Mouse (Mus musculus) erythroblast, adult 5-6 weeks (primary cell): ENCODE data around the gene Dlk1. TPM values are rescaled to one million over a fixed set of nuclear protein-coding genes. Genes with fewer than 3 reads are reported as not detected.
"Not testable (repeated sequence)": the region's sequence is repeated elsewhere in the genome, so short reads cannot be mapped to it uniquely, and the experiment has no call there.

Experiments
- ATAC-seq: replicated peaks from 2 replicates; pipeline ENCODE4 v1.8.0; 2016; ENCODE audit warnings: moderate number of reproducible peaks, mild to moderate bottlenecking, moderate TSS enrichment, inconsistent platforms; ENCODE audit not compliant: poor library complexity, low FRiP score, severe bottlenecking
- total RNA-seq, 2 experiments: library from RNA; stranded (forward) in 1 of 2; stranded (reverse) in 1 of 2; fragments of 150-400 nt in 1 of 2; fragments of 200-764, 138-1000 nt in 1 of 2; gene quantifications; 2 replicates each; pipeline versions ENCODE4 v1.2.3 to v1.2.4; 2015 to 2017; ENCODE audit warnings: low replicate concordance in 2 of 2

Dlk1 gene
- total RNA-seq, 2 experiments from 2014 or later: 2.5 TPM; not detected in 1

DNA sequence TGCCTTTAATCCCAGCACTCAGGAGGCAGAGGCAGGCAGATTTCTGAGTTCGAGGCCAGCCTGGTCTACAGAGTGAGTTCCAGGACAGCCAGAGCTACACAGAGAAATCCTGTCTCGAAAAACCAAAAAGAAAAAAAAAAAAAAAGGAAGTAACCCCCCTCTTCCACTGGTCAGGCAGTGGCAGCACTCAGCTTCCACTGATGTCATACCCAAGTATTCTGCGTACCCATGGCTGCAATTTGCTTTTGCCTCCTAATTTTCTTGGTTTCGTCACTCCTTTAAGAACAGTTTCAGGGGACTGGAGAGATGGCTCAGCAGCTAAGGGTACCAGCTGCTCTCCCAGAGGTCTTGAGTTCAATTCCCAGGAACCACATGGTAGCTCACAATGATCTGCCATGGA, 14.8 kb downstream of the Dlk1 start:
- ATAC-seq: not testable (repeated sequence)

DNA sequence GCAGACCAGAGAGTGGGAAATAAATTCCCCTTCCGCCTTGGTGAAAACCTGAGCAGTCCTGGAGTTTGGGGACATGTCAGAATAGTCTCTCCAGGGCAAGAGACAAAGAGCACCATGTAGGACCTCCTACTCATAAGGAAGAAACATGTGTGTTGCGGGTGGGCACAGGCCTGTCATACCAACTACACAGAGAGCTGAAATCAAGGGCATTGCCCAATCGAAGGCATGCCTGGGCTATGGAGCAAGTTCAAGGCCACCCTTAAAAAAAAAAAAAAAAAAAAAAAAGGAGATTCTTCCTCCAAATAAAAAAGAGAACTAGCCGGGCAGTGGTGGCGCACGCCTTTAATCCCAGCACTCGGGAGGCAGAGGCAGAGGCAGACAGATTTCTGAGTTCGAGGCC, 17.2 kb downstream of the Dlk1 start:
- ATAC-seq: no peak

DNA sequence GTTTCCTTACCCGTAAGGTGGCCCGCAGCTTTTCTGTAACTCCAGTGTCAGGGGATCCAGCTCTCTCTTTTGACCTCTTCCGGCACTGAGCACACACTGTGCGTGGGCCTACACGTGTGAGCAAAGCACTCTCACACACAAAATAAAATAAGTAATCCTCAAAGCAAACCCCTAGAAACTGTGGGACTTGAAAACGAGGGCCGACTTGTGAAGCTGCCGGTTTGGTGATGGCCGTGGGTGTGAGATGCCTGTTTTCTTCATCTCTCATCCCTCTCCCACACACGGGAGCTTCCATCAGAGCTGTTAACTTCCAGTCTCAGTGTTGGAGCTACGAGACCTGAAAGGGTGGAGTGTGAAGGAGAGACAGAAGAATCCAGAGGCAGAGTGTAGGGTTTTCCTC, 20.0 kb downstream of the Dlk1 start:
- ATAC-seq: no peak

DNA sequence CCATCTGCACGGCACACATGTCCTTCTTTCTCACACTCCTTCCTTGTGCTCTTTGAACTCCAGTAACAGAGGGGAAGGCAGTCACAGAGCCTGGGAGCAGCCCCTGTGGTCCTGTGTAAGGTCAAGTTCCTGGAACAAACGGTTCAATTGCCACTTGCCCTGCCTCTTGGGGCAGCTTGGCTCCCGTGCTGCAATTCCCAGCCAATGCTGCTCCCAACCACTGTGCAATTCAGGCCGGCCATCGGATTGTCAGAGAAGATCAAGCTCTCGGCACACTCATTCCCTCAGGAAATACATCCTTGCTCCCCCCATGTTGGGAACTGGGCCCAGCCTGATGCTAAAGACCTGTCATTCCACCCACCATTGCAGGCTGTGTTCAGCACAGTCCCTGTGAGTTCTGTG, 21.0 kb downstream of the Dlk1 start:
- ATAC-seq: no peak

DNA sequence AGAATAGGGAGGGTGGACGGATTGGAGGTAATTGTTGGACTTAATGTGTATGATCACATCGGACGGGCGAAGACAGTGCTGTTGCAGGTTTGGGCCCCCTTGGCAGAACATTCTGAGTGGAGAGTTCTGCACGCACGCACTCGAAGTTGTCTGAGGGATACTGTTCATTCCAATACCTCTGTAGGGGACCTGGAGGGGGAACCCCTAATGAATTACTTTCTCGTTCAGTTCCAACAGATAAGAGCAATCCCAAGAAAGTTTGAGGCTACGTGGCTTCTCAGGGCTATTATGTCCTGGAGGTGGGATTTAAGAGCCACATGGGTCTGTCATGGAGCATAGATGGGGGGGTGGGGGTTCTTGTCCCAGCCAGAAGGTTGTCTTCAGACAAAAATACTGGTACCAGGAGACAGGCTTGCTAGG, 21.6 kb downstream of the Dlk1 start:
- no peak for ATAC-seq

DNA sequence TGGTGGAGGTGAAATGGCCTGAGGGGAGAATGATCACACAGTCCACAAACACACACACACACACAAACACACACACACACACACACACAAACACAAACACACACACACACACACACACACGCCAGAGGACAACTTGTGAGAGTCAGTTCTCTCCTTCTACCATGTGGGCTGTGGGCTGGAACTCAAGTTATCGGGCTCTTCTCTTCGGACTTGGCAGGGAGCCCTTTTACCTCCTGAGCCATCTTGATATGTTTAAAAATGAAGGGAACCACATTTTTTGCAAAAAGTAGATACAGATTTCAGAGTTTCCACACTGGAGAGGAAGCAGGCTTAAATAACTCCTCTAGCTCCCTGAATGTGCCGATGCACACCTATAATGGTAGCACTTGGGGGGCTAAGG, 22.9 kb downstream of the Dlk1 start:
- ATAC-seq: no peak

DNA sequence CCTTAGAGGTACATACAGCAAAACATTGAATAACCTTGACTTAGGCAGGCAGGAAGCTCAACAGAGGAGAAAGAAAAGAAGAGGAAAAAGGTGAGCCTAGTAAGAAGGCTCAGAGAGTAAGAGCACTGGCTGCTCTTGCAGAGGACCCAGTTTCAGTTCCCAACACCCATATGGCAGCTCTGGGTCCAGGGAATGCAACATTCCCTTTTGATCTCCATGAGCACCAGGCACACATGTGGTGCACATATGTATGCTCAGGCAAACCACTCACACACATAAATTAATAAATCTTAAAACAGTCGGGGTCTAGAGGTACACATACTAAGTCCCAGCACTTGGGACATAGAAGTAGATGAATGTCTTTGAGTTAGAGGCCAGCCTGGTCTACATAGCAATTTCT, 33.9 kb downstream of the Dlk1 start:
- ATAC-seq: not testable (repeated sequence)

DNA sequence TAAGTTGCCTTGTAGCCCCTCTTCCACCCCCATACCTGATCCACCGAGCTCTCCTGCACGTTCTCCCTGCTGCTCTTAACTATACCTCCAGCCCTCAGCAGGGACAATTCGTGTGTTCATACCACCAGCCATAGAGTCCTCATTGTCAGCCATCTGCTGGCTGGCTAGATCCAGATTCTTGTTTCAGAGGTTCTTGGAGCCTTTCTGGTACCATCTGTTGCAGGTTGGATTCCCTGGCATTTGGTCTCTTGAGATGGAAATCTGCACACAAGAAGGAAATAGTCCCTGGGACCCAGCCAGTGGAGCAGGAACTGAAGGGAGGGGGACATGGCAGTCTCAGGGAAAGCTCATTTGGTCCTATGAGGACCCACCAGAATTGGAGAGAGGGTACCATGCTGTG, 39.1 kb downstream of the Dlk1 start:
- ATAC-seq: no peak

DNA sequence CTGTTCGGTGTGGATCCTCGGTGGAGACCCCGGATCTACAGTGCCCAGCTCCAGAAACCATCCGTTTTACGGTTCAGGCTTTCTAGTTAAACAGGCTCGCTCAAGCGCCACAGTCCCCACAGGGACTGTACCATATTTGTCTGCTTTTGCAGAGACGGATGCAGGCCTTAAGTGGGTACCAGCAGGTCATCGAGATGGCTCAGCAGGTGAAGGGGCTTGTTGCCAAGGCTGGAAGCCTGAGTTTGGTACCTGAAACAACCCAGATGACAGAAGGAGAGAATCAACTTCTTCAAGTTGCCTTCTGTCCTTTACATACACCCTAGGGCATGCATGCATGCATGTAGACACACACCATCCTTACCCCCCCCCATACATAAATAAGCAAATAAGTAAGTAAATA, 40.8 kb downstream of the Dlk1 start:
- no peak for ATAC-seq

DNA sequence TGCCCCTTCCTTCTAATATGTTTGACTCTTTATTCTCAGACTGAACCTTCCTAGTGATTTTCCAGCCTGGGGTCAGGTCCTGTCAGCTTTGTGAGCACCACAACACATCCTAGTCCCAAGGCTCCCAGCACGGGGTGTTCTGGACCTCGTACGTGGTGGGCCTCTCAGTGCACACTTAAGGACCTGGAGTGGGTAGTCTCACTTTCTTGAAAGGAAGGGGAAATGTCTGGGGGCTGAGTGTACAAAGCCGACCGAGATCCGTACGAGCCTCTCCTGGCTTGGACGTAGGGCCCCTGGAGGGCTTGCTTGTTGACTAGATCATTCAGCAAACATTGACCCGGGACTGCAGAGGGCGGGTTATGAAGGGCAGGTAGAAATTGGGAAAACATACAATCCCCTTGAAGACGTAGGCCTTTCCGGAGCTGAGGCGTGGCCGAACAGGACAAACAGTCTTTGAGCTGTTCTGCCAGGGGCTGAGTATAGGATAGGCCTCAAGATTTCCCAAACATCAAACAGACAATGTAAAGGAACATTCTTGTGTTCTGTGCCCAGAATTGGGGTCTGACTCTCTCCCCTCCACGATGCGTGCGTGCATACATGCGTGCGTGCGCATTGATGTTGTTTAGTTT, 42.5 kb downstream of the Dlk1 start:
- no peak for ATAC-seq

DNA sequence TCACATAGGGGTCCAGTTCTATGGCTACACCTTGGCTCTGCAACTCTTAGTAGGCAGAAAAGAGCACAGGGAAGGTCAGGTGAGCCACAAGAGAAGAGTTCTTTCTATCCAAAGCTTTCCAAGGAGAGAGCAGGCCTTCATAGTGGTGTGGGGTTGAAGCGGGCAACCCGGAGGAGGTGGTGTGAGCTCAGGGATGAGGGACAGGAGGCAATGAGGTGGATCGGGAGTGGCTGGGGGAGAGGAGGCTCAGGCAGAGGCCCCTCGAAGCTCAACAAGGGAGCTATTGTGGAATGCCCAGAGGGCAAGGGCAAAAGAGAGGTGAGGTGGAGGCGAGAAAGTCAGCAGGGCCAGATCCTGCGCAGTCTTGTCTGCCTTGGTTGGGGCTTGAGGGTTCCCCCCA, 43.8 kb downstream of the Dlk1 start:
- ATAC-seq: no peak

DNA sequence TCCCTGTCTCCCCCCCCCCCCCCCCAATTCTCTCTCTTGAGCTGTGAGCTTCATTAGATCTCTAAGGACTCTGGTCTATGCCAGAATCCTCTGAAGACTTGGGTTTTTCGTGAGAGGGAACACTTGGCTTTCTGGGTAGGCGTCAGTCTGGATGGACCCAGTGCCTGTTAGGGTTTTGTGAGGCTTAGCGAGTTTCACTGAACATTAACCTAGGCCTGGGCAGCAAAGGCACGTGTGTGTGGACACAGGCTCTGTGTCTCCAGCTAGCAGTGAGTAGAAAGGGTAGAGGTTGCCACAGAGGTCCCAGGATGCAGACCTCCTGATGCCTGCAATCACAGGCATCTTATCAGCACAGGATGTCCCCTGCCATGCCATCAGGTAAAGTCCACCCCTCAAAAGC, 48.4 kb downstream of the Dlk1 start:
- ATAC-seq: no peak

DNA sequence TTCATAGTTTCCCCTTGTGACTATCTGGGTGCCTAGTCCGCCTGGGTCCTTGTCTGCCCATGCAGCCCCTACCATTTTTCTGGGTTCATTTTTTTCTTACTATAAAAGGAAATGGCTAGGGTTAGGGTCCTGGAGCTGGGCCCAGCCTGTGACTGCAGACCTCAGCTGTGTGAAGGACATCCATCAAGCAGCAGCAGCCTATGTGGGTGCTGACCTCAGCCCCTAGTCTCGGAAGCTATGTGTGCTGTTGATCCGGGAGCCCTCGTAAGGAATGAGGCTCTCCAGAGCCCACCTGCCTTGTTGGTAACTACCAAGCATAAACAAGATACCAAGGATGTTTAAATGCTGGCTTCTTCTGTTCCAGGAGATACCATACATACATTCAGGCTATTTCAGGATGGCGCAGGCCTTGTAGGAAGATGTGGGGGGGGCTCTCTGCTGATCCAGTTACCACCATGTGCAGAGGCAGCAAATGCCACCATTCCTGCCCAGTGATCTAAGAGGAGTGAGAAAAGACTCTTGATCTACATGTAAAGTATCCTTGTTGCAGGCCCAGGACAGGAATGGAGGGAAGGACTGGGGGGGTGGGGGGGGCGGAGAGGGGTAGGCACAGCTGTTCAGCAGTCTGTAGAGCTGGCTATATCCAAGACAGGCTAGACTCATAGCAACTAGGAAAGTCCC, 49.9 kb downstream of the Dlk1 start:
- no peak for ATAC-seq

DNA sequence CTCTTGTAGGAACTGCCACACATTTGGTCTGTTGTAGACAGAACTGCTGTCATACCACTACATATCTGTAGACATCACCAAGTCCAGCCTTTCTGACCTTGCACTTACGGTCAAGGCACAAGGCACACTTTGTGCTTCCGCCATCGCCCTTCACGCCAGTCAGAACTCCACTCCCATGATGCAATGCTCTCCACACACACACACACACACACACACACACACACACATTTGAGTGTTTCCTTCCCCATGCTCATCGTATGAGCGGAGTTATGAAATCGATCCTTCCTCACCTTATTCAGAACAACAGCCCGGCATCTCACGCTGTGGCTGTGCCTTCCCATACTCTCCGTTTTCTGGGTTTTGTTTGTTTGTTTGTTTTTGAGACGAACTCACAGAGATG, 55.1 kb downstream of the Dlk1 start:
- no peak for ATAC-seq

DNA sequence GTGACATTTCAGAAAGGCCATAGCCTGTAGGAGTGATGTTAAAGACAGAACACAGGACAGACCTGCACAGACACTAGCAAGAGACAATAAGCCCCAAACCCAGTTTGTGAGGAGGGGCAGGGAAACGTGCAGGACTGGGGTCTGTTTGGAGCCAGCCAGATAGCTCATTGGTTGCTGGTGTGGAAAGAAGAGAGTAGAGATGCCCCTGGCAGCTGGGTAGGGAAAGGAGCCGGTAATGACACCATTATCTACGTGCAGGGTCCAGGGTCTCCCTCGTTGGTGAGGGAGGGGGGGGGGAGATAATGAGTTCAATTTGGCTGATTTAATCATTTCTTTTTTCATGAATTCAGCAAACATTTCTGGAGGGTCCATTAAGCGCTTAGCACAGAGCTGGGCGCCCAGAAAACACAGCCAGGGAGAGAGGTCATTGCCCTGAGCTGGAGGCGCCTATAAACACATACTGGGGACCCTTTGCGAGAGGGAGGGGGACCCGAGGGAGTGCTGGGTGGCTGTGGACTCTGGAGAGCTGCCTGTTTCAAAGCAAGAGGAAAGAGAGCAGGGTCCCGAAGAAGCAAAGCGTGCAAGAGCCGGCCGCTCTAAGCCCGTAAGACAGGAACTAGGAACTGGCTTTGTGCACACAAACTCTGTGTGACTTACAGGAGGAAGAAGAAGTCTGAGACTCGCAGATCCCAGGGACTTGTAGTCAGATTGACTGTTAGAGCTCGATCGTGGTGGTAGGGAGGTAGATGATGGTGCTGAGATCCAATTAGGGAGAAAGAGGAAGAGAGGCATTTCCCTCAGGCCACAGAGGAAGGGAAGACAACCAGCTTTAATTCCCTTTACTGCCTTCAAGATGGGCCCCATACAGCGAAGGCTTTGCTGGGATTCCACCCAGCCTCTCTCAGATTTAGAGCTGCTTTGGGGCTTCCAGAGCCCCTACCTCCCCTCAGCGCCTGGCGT, 56.2 kb downstream of the Dlk1 start:
- no peak for ATAC-seq

DNA sequence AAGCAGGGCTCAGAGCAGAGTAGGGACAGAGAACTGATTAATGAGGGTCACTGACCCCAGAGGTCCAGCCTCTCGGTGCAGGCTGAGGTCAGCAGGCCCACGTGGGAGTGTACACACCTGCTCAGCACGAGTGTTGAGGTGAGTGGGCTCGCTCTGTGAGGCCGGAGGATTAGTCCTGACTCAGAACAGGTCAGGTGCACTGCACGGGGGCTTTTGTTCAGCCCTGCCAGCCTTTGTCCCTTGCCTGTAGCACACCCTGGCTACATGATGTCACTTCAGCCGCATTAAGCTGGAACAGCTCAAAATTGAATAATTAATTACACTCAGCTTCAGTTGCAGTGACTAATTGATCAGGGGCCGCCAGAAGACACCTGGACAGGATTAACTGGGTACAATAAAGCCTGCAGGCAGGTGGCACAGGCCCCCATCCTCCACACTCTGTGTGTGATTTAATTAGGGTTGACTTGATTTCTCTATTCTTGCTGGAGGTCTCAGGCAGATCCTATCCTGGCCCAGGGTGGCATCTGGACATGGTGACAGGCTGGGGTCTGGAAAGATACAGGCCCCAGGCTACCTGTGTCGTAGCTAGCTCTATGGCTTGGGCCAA, 57.0 kb downstream of the Dlk1 start:
- no peak for ATAC-seq

DNA sequence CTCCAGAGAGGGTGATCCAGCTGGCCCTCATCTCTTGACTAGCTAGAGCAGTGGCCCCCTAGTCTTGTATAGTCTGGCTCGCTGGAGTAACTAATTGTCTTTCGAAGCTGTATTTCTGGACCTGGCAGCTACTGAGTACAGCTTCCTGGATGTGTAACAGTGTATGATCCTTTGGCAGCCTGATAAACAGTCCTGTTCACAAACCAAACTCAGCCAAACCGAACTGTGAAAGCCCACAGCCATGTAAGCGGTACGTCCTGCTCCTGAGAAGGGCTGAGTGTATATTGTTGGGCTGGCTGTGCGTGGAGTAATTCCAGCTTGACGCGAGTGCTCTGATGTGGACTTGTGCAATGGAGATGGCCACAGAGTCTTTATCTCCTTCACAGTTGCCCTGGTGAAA, 57.6 kb downstream of the Dlk1 start:
- no peak for ATAC-seq

DNA sequence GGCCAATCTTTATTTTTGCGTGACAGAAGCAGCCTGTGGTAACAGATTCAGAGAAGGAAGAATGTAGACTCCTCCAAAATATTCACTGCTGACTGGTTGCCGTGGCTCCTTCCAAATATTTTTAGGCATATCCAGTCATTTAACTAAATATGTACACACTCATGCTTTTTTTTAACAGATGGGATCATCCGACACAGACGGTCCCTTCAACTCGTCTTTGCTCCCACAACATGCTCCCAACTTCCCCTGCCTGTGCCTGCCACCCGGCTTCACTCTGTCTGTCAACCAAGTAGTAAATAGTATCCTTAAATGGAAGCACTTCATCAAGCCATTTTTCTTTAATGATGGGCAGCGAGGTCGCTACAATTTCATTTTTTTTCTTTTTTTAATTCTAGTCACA, 58.8 kb downstream of the Dlk1 start:
- no peak for ATAC-seq

DNA sequence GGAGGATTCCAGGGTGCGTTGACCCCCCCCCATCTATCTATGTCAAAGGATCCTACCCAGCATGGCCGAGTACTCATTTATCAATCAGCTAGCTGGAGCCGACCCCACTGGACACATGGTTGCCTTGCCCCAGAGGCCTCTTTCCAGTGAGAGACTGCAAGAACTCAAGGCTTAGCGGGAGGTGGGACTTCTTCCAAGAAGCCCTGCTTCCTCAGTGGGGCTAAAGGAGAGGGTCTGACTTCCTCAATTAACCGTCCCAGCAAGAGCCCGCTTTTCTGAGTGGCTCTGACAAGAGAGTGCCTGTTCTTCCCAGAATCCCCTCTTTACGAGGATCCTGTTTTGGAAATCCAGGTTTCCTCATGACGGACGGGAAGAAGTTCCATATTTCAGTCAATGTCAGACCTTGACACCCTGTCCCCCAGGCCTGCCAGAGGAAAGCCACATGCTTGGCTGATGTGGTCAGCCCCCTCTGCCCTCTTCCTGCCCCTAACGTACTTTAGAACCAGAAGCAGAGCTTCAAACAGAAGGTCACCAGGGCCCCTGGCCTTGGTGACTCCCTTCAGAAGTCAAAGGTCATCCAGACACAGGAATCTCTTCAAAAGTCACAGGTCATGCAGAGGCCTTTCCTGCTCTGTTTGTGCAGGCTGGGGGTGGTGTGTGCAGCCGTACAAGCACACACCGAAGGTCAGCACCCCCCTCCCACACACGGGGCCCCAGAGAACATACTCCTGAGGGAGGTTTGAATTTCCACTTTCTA, 59.7 kb downstream of the Dlk1 start:
- no peak for ATAC-seq
